ENCODE assay signal across 13 mouse cellular contexts in the genomic region with DNA sequence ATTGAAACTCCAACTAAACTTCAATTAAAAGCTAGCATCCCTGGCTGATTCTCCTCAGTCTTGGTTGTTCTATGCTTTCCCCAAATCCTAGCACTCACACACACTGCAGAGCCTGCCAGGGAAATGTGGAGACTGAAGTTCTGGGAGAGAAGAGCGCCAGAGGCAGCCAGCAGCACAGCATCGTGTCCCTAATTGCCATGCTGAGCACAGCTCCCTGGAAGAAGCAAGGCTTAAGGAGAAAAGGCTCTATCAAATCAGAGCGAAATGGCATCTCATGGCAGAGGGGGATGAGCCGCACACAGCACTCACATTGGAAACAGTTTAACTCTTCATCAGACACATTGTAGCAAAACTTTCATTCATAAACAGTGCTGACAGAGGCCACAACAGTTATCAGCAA.
DNase-seq lines count a peak whose midpoint lies in the region; ATAC-seq lines count a peak whose summit lies in the region.
"Had no signal": no experiment of that assay in that cellular context is flagged by ENCODE, and none has a peak within 500 bp of the region (broad histone marks: within the 10 kb centered on the region; RNA-seq: fewer than 3 reads in every experiment).

No protein-coding gene starts in this region.

- H3K9ac ChIP-seq in forebrain, embryonic 14.5 days (ENCODE audit: low read length), result no peak overlapping the region
- H3K9ac ChIP-seq in hindbrain, embryonic 16.5 days (ENCODE audit: low read depth, low read length), result no peak overlapping the region

- no peaks in the 10 kb centered on the region for H3K36me3 ChIP-seq in forebrain, embryonic 14.5 days (ENCODE audit: control insufficient read depth, insufficient read depth, low read length)
- H3K36me3 ChIP-seq in hindbrain, embryonic 16.5 days (ENCODE audit: control insufficient read depth, insufficient read depth, low read length), result no peaks in the 10 kb centered on the region

- intact Hi-C loops in left cerebral cortex, postnatal 14 days (cut with DNase I), result no loop called here
- intact Hi-C loops in left cerebral cortex, postnatal 36 days (cut with DNase I), result no loop called here

- no peak overlapping the region for H3K4me2 ChIP-seq in forebrain, embryonic 14.5 days (ENCODE audit: low read length)
- no peak overlapping the region for H3K4me2 ChIP-seq in hindbrain, embryonic 16.5 days (ENCODE audit: low read length)

- H3K9me3 ChIP-seq in forebrain, embryonic 14.5 days (replicated peaks; ENCODE audit: control insufficient read depth, low read length), result no peaks in the 10 kb centered on the region
- no peaks in the 10 kb centered on the region for H3K9me3 ChIP-seq in hindbrain, embryonic 16.5 days (ENCODE audit: control insufficient read depth, low read length)

- DNase-seq in left cerebral cortex, postnatal 14 days (ENCODE audit: low spot score in 2 of 2), result peak; percentile 50 to 65
- no peak for DNase-seq in left cerebral cortex, postnatal 36 days (ENCODE audit: low spot score in 2 of 2)
- peak; percentile 75 for DNase-seq in forebrain, embryonic 14.5 days (ENCODE audit: low spot score)
- peak; percentile 37 for DNase-seq in right cerebral cortex, postnatal 14 days
- DNase-seq in kidney, postnatal 4 days, result no peak
- no peak for DNase-seq in Muller cell, postnatal 12 days (ENCODE audit: inconsistent ontology term)
- DNase-seq in kidney, adult 18-20 months, result no peak
- DNase-seq: gastrocnemius, postnatal 14 days; liver; thymus, postnatal 4 days had no signal

- 6% methylated on average over 4 of the region's 4 CpGs for WGBS in forebrain, embryonic 14.5 days
- WGBS in hindbrain, embryonic 16.5 days, result 4% methylated on average over 4 of the region's 4 CpGs

- no peaks in the 10 kb centered on the region for H3K27me3 ChIP-seq in forebrain, embryonic 14.5 days (replicated peaks; ENCODE audit: control insufficient read depth, insufficient read depth, low read length)
- H3K27me3 ChIP-seq in hindbrain, embryonic 16.5 days (replicated peaks; ENCODE audit: control insufficient read depth, insufficient read depth, low read length), result no peaks in the 10 kb centered on the region

- no peak overlapping the region for H3K4me3 ChIP-seq in forebrain, embryonic 14.5 days (ENCODE audit: low read depth, low read length)
- H3K4me3 ChIP-seq in hindbrain, embryonic 16.5 days (ENCODE audit: low read length), result no peak overlapping the region

- peaks cover 14% of the 10 kb centered on the region for H3K4me1 ChIP-seq in forebrain, embryonic 14.5 days (ENCODE audit: control insufficient read depth, insufficient read depth, low read length)
- peaks cover 15% of the 10 kb centered on the region for H3K4me1 ChIP-seq in hindbrain, embryonic 16.5 days (ENCODE audit: control insufficient read depth, insufficient read depth, low read depth, low read length)

- ATAC-seq in forebrain, embryonic 14.5 days, result peak; percentile 75
- ATAC-seq in hindbrain, embryonic 16.5 days, result peak; percentile 87
- ATAC-seq: activated CD4-positive, CD25-positive, alpha-beta regulatory T cell, adult 4 months had no signal

- 0 out of 2 replicates have a peak overlapping the region, but pooled peaks have one; percentile 15 for H3K27ac ChIP-seq in forebrain, embryonic 14.5 days (ENCODE audit: low read depth, low read length)
- peak overlapping the region; percentile 52 for H3K27ac ChIP-seq in hindbrain, embryonic 16.5 days (ENCODE audit: low read depth, low read length)
- H3K27ac ChIP-seq: kidney, postnatal 0 days had no signal

Comparison
In these comparisons a context has a peak if more than half of its experiments do, and no peak if none do; other contexts are left out.
1. DNase-seq: peak in left cerebral cortex, postnatal 14 days (2 of 2), forebrain, embryonic 14.5 days (single experiment) and right cerebral cortex, postnatal 14 days (single experiment); none in left cerebral cortex, postnatal 36 days (0 of 2), kidney, postnatal 4 days (0 of 2), Muller cell, postnatal 12 days (single experiment) and kidney, adult 18-20 months (single experiment).